Mouse (Mus musculus) testis, adult 2 months (tissue): ENCODE results near the gene Rrnad1.

Experiments
- CTCF ChIP-seq: fragments of 200-500 bp; IDR thresholded peaks from 2 replicates; pipeline ENCODE4 v1.5.1; 2012; ENCODE audit warnings: low read depth, mild to moderate bottlenecking, inconsistent platforms, low read length, moderate library complexity; ENCODE audit not compliant: control insufficient read depth, insufficient read depth, insufficient replicate concordance
- POLR2A ChIP-seq: fragments of 200-500 bp; IDR thresholded peaks from 2 replicates; pipeline ENCODE4 v1.6.1; 2012; ENCODE audit warnings: low read depth, mild to moderate bottlenecking, inconsistent platforms, low read length, moderate library complexity; ENCODE audit not compliant: control insufficient read depth

GRCm38 (mm10) chr3:87884708-87885251, 45.7 kb downstream of the Rrnad1 start:
- TF ChIP-seq CTCF = no peak
- no peak; the same call in 1 of the 2 replicates for TF ChIP-seq POLR2A
